Mouse (Mus musculus) leukemia stem cell, adult 10-12 weeks (primary cell): Measurements from ENCODE around the gene Focad. TPM values are rescaled to one million over a fixed set of nuclear protein-coding genes. Genes with fewer than 3 reads are reported as not detected.

Experiments
- polyA plus RNA-seq: library from polyadenylated mRNA; stranded (reverse); fragments of >175 nt; gene quantifications from 2 replicates; pipeline ENCODE4 v1.2.3, GENCODE M21; 2012; ENCODE audit warnings: low replicate concordance

The Focad gene
- polyA plus RNA-seq: 0.88 and 4.8 TPM in 2 replicates

GRCm38 (mm10) chr4:88094062-88094767 lies at the start of gene Focad:
Gene Focad, plus strand, starts transcription at chr4:88094629.

GRCm38 (mm10) chr4:88438326-88438989 lies 344.0 kb downstream of the Focad start, which contains the start of gene Hacd4:
Gene Hacd4, minus strand, starts transcription at chr4:88438928.

Other genes starting within 250 kb of the Focad start
- gene Mllt3, start 61.3 kb upstream of the Focad start, polyA plus RNA-seq: 10.5 and 18.2 TPM in 2 replicates